Mouse (Mus musculus): ENCODE results near the gene Dnmt1.

Dnmt1 gene

GRCm38 (mm10) chr9:20976216-20976960 lies 16.7 kb upstream of the Dnmt1 start, which contains the start of gene S1pr2:
S1pr2 (minus strand) TSS chr9:20976781.
- DNase-seq, result peak; percentile 76

DNA sequence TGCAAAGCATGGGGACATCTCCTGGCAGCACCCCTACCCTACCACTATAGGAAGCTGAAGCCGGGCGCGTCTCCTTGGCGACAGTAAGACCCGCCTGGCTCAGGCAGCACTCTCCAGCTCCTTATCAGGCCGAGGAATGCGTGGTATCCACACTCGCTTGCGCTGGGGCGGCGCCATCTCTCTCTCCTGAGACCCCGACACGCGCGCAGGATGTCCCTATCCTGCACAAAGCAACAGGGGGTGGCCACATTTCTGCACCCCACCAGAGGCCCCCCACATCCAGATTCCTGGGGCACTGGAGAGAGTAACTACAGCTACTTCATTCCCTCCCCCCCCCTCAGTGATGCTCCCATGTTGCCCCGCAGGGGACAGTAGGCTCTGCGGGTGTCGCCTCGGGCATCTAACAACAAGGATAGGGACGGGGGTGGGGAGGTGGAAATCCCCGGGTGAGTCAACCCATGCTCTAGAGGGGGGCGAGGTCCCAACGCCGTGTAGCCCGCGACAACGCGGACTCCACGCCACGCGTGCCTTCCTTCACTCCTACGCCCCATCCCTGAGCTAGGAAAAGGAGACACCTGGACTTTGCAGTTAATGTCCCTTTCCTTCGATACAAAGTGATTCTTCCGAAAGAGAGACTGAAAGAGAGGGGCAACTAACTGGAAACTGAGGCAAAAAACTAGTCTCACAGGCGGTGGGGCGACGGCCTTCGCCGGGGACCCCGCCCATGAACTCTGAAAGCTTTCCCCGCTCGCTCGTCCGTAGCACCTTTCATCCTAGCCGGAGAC lies 15.9 kb upstream of the Dnmt1 start:
- DNase-seq, result peak; percentile 60

DNA sequence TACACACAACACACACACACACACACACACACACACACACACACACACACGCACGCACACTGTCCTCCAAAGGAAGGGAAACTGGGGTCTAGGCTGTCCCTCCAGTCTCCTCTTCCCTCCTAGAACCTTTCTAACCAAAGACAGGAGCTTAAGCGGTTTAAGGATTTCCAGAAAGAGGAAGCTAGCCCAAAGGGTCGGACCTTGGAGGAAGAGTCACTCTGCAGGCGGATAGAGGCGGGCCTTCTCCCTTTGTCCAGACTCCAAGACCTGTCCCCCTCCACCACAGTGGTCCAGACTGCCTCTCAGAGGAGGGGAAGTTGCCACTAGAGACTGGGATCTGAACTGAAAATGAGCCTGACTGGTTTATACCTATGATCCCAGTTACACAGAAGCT lies 14.0 kb upstream of the Dnmt1 start:
- no peak for DNase-seq

DNA sequence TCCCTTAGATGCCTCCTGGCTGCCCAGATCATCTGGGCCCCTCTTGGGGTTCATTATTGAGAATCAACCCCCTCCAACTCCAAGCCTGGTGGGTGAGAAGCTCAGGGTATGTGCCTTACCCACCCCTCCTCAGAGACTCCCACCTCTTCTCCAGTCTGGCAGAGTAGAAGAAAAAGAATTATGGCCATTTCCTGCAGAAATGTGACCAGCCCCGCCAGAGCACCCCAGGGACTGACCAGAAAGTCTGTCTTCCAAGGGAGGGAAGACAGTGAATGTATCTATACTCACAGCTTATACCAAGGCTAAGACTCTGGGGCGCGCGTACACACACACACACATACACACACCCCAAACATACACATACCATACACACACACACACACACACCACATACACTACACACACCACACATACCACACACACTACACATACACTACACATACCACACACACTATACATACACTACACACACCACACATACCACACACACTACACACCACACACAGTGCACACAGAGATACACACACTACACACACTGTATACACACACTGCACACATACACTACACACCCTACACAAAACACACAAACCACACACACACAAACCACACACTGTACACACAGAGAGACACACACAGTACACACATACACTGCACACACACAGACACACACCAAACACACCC lies 13.5 kb upstream of the Dnmt1 start:
- no peak for DNase-seq

DNA sequence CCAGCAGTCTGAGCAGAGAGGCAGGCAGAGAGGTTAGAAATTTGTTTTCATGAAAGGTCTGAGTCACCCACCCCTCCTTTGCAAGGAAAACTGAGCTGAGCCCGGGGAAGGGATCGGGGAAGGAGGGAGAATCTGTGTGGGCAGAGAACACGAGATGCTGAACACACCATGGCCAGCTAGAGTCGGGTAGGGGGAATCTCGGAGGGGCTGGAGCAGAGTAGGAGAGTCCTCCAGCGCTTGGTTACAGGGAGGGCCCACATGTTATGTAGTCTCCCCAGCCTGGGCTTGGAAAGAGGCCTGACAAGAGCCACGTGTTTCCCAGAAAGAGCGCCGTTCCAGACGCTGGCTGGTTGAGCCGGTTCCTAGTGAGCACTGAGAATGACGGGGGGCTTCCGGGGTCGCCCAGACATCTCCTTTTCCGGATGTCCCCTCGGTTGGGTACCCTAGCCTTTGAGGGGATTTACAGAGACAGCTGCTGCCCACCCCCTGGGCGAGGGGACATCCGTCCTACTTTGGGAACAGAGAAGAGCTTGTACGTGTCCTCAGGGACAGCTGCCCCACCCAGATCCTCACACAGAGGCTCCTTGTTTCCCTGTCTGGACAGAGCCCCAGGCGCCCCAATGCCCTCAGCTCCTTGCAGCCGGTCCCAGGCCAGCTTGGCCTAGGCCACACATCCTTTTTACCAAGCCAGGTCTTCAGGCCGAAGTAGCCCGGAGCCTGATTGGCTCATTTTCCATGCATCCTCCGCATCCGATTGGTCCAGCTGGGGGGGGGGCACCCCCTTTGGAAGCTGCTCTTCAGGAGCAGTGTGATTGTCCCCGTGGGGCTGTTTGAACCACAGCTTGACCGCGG lies 12.7 kb upstream of the Dnmt1 start:
- no peak for DNase-seq

GRCm38 (mm10) chr9:20971751-20972140 lies 12.1 kb upstream of the Dnmt1 start:
- no peak for DNase-seq

DNA sequence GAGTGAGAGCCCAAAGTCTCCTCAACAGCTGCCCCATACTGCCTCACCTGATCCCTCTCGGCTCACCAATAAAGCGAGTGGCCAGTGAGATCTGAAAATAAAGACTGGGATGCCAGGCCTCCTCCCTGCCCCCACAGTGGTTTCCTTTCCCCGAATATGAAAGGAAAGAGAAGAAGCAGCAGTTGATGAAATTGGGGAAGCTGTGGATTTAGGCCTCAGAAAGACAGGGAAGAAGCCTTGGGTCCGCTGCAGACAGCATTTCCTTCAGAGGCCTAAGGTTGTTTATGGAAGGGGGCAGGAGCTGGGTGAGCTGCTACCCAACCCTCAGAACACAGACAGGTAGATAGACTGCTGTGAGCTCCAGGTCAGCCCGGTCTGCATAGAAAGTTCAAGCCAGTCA lies 7.1 kb upstream of the Dnmt1 start:
- no peak for DNase-seq

DNA sequence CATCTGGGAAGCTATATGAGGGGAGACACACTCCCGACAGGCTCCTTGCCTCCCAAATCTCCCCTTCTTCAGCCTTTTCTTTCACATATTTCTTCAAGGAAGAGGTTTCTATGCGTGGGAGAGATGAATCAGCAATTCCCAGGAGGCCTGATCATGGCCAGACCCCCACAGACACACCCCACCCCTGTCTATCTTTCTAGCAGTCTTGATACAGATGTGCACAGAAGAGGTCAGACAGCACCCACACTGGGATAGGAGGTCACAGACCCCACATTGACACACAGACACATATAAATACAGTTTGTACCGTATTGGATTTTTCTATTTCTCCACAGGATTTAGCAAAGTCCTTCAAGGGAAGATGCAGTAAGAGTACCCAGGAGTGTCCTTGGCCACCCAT lies 6.3 kb upstream of the Dnmt1 start:
- DNase-seq, result no peak

- DNase-seq, result no peak
Measured at GRCm38 (mm10) chr9:20965606-20966005, 5.9 kb upstream of the Dnmt1 start.

DNA sequence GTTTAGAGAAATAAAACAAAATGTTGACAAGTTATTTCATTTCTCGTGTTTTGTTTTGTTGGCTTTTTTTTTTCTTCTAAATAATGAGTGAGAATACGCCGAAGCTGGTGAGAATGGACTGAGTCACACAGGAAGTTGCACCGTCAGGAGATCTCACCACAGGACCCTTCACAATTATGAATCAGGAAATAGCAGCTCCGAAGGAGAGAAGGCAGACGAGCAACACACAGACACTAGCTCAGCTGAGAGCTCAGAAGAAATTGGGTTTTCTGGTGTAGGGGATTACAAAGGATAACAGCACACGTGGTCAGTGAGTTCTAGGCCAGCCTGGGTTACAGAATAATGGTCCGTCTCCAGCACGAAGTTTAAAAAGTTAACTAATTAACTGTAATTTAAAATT lies 1.9 kb upstream of the Dnmt1 start:
- no peak for DNase-seq

GRCm38 (mm10) chr9:20956989-20957388 lies 2.7 kb downstream of the Dnmt1 start:
- no peak for DNase-seq

DNA sequence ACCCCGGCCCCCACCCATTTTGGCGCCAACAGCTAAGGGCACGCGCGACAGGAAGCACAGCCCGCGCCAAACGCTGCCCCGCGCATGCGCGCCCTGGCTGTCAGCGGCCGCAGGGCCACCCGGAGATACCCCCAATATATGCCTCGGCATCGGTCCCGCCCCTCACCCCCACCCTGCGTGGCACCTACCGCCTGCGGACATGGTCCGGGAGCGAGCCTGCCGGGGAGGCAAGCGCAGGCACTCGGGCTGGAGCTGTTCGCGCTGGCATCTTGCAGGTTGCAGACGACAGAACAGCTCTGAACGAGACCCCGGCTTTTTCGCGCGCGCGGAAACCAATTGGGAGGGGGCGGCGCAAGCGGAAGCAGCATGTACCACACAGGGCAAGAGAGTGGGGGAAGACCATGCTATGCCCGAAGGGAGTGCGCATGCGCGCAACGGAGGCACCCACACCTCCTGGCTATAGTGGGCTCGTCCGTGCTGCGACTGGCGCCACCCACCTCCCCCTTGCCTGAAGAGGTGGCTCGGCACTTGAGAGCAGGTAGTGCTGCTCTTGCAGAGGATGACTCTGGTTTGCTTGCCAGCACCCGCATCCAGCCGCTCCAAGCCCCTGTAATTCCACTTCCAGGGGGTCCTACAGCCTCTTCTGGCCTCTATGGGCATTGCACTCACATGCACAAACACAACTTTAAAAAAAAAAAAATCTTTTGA lies 7.0 kb downstream of the Dnmt1 start:
- peak; percentile 98 for DNase-seq

DNA sequence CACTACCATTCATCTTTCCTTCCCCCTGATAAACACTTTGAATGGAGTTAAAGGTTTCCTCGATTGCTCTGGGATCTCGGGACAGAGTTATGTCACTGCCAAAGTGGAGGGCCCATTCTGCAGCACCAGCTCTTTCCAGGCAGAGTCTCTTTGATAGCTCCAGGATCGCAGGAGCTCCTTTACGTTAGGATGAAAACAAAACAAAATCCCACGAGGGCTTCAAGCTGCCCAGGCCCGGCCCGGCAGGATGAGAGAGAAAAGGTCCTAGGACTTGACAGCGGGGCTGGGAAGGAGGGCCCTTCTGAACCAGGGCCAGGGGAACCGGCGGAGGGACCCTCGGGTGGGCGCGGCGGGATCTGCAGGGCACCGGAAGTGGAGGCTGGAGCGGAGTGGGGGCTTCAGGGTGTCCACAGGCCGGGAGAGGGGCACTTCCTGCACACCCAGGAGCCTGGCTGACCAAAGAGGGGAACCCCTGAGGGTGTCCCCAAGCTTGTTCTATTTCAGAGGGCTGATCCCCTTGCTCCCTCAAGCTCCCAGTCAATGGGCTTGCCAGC lies 7.6 kb downstream of the Dnmt1 start:
- DNase-seq, result no peak

DNA sequence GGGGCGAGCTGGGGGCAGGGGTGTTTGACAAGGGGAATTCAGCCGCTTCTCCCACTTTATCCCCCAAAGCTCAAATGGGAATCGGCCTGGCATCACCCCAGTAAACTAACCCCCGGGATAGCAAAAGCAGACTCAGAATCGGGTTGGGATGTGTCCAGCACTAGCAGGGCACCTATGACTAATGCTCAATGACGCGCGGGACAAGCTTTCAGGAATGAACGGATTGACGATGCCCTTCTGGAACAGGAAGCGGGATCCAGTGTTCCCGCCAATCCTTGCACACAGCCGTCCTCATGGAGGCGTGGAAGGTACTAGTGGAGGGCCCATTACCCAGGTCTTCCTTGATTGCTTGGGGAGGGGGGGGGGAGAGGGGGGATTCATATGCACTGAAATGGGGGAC lies 8.2 kb downstream of the Dnmt1 start:
- no peak for DNase-seq

DNA sequence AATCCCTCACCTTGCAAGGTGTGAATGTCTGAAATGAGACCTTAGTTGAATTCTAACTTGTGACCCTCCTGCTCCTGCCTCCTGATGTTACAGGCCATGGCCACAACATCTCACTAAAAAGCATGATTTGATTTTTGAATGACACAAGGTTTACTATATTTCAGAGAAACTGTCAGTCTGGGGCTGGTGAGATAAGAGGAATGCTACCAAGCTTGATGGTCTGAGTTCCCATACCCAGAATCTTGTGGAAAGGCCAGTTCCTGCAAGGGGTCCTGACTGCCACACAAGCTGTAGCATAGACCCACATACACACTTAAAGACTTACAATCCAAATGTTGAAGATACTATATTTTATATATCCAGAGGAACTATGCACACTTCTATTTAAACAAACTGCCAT lies 9.3 kb downstream of the Dnmt1 start:
- no peak for DNase-seq

DNA sequence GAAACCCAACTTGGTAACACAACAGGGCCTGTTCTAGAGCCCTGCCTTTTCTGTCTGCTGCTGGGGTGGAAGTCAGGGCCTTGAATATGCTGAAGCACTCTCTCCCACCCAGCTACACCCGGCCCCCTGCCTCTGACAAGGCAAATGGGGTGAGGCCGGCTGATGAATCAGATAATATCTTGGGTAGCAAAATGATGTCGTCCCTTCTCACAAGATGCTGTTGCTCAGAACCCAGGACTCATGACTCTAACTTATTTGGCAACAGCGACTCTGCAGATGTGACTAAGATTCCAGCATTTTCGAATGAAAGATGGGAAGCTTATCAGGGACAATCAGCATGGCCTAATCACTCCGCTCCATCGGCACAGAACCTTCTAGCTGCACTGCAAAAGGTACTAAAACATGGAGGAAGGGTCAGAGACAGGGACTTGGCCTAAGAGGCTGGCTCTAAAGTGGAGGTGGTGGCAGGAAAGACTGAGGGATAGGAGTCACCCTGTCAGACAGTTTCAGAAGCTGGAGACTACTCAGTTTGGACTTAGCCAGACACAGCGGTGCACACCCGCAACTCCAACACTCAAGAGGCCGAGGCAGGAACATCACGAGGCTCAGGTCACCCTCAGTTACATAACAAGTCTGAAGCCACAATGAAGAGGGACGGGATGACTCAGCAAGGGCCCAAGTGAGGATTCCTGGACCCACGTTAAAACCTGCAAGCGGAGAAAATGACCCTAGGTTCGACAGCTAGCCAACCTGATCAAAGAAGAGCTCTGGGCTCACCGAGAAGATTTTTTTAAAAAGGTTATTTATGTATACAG lies 13.4 kb downstream of the Dnmt1 start:
- DNase-seq, result no peak

DNA sequence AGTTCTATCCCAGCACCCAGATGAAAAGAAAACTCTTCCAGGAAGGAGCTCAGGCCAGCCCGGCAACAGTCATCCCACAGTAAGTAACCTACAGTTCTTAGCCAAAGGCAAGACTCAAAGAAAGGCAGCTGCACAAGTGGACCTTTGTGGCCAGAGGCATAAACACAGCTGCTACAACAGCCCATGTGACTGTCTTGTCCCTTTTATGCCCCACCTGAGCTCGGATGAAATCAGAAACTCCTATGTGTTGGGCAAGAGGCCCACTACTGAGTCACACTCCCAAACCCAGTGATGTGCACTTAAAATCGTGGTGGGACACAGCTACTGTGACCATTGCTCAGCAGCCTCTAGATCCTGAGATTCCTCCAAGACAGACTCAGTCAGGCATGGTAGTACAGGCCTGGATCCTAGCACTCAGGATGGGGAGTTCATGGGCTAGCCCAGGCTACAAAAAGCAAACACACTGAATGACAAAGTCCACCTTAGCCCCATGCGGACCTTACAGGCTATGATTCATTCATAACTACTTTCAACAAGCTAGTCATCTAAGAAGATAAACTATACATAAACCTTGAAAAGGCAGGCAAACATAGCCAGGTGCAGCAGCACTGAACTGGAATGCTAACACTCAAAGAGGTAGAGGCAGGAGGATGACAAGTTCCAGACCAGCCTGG lies 14.9 kb downstream of the Dnmt1 start:
- no peak for DNase-seq

GRCm38 (mm10) chr9:20943911-20944310 lies 15.8 kb downstream of the Dnmt1 start:
- DNase-seq, result no peak

DNA sequence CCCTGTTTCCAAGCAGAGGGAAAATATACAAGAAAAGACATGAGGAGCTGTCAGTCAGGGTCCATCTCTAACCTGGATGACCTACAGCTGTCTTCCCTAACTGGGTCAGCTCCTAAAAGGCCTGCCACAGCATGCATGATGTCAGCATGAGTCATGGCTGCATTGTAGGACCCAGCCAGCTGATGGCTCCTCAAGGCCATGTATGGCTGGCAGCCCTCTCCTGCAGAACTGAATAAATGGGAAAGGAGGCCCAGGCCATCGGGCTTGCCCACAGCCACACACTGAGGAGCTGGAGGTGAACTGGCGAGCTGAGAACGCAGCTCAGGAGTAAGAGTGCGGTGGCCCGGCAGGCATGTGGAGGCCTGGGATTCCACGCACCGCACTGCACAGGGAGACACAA lies 16.3 kb downstream of the Dnmt1 start:
- DNase-seq, result no peak

DNA sequence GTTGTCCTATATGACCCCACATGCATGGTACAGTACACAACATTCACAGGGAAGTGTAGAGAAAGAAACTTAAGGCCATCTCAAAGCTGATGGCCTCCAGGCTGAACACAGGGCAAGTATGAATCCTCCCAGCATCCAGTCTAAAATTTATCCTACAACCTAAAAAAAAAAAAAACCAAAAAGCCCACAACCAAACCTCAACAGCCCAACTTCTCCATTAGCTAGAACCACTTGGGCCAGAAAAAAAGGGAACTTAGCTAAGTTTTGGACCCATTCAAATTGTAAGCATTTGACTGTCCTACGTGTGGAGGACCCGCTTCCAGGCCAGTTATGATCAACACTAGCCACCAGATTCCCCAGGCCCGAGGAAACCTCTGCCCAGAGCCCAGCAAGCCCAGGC lies 36.4 kb downstream of the Dnmt1 start:
- DNase-seq, result no peak

All from thymus, postnatal 4 days (tissue).